10 mouse cellular contexts compared by ENCODE assay signal in the genomic region with DNA sequence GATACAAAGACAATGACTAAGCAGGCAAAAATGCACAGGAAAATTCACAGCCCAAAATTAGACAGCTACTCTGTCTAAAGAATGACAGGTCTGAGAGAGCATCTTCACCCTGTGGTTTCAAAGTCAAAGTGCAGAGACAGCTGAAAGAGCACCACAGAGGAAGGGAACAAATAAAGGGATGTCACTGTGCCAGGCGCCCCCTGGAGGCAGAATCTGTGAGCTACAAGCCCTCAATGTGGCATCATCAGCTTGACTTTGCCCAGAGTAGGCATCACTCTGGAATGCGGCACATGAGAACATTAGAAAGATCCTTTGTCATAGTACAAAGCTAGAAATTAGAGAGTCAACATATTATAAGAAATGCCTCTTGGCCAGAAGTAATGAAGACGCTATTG. TPM values are rescaled to one million over a fixed set of nuclear protein-coding genes. Genes with fewer than 3 reads are reported as not detected.
A peak's percentile ranks its signal among the peaks of the same experiment; 100 is the strongest.
DNase-seq lines count a peak whose midpoint lies in the region; ATAC-seq and TF ChIP-seq lines count a peak whose summit lies in the region.
"Had no signal": no experiment of that assay in that cellular context is flagged by ENCODE, and none has a peak within 500 bp of the region (broad histone marks: within the 10 kb centered on the region; RNA-seq: fewer than 3 reads in every experiment).

No protein-coding gene starts in this region.

- intact Hi-C loops in left cerebral cortex, postnatal 14 days (cut with DNase I) = no loop called here

- WGBS in heart, embryonic 15.5 days = 62% methylated on average over 3 of the region's 3 CpGs

- TF ChIP-seq CTCF in G1E (IDR thresholded peaks at IDR 0.05; ENCODE audit: low read depth, low read length) = peak; percentile 59
- peak; percentile 44 for TF ChIP-seq CTCF in cortical plate, adult 2 months (IDR thresholded peaks at IDR 0.05; ENCODE audit: extremely low read depth, insufficient read depth, low read length)

- no peaks in the 10 kb centered on the region for H3K36me3 ChIP-seq in heart, embryonic 15.5 days
- peaks cover 53% of the 10 kb centered on the region for H3K36me3 ChIP-seq in G1E (replicated peaks)
- H3K36me3 ChIP-seq: stomach, embryonic 15.5 days had no signal

- no peak for TF ChIP-seq POLR2A in cortical plate, adult 2 months (IDR thresholded peaks at IDR 0.05; ENCODE audit: extremely low read depth, insufficient read depth, low read length)

- ATAC-seq in heart, embryonic 15.5 days (replicated peaks; ENCODE audit: insufficient number of reproducible peaks, insufficient read depth, low FRiP score, low read depth) = 0 out of 2 replicates have a peak, but pooled peaks have one; percentile 27
- peak; percentile 34; the same call in 1 of the 2 replicates for ATAC-seq in G1E (ENCODE audit: extremely low read depth, insufficient number of reproducible peaks, low FRiP score, poor library complexity, severe bottlenecking)

- no peak overlapping the region for H3K27ac ChIP-seq in heart, embryonic 15.5 days
- H3K27ac ChIP-seq in cortical plate, adult 2 months (ENCODE audit: insufficient read depth, low read length) = no peak overlapping the region
- H3K27ac ChIP-seq: limb, embryonic 13.5 days; stomach, embryonic 15.5 days had no signal

- H3K4me3 ChIP-seq in heart, embryonic 15.5 days = no peak overlapping the region
- no peak overlapping the region for H3K4me3 ChIP-seq in G1E (ENCODE audit: low read depth, low read length)
- no peak overlapping the region for H3K4me3 ChIP-seq in cortical plate, adult 2 months (ENCODE audit: insufficient read depth, low read length)
- H3K4me3 ChIP-seq: limb, embryonic 13.5 days; stomach, embryonic 15.5 days had no signal

- no peak overlapping the region for H3K9ac ChIP-seq in heart, embryonic 15.5 days
- H3K9ac ChIP-seq: limb, embryonic 13.5 days; stomach, embryonic 15.5 days had no signal

- H3K4me2 ChIP-seq in heart, embryonic 15.5 days = no peak overlapping the region
- H3K4me2 ChIP-seq: limb, embryonic 13.5 days; stomach, embryonic 15.5 days had no signal

- DNase-seq in heart, adult 9 months (ENCODE audit: low spot score in 2 of 2) = no peak
- DNase-seq in 416B (ENCODE audit: low read depth) (peak; percentile 46), G1E (ENCODE audit: low spot score) (no peak)
- DNase-seq in left cerebral cortex, postnatal 14 days (ENCODE audit: low spot score in 2 of 2) = peak; percentile 26 to 33
- peak; percentile 26 for DNase-seq in right cerebral cortex, postnatal 4 days
- no peak for DNase-seq in yolk sac, embryonic 10.5 days (ENCODE audit: low spot score)

- H3K9me3 ChIP-seq in heart, embryonic 15.5 days (replicated peaks) = 0 out of 2 replicates have a peak, but pooled peaks cover 3% of the 10 kb centered on the region
- no peaks in the 10 kb centered on the region for H3K9me3 ChIP-seq in G1E (replicated peaks)
- H3K9me3 ChIP-seq: stomach, embryonic 15.5 days had no signal

- H3K27me3 ChIP-seq in heart, embryonic 15.5 days = no peaks in the 10 kb centered on the region
- no peaks in the 10 kb centered on the region for H3K27me3 ChIP-seq in G1E (ENCODE audit: insufficient read depth, low read length)
- H3K27me3 ChIP-seq: limb, embryonic 13.5 days; stomach, embryonic 15.5 days had no signal

- peaks cover 2% of the 10 kb centered on the region for H3K4me1 ChIP-seq in heart, embryonic 15.5 days (replicated peaks)
- H3K4me1 ChIP-seq in G1E (ENCODE audit: insufficient read depth, low read depth, low read length) = no peaks in the 10 kb centered on the region
- H3K4me1 ChIP-seq in cortical plate, adult 2 months (ENCODE audit: control insufficient read depth, insufficient read depth, low read length) = no peaks in the 10 kb centered on the region
- H3K4me1 ChIP-seq: limb, embryonic 13.5 days; stomach, embryonic 15.5 days had no signal

RNA-seq across cellular contexts. Expression of a gene that starts 49.3 kb away (rescaled TPM):
- 88.2 and 103 TPM in 2 replicates for polyA plus RNA-seq in heart, embryonic 15.5 days (2015; fragmentation: Nextera tagmentation; extraction: Ambion mirVana)
- total RNA-seq in G1E (2014; fragmentation: Nextera tagmentation) = 29.6 and 35.7 TPM in 2 replicates
- 62.8 and 73.1 TPM in 2 replicates for total RNA-seq in G1E (2017)
- polyA plus RNA-seq in G1E (2012) = 48.4 and 65.3 TPM in 2 replicates
- polyA plus RNA-seq in cortical plate, adult 2 months (2012; rRNA removed) = 19.3 and 19.5 TPM in 2 replicates
- 10 to 100 TPM; 13.4 to 15.7 TPM for total RNA-seq in left cerebral cortex, postnatal 14 days (2021)

Comparison
In these comparisons a context has a peak if more than half of its experiments do, and no peak if none do; other contexts are left out.
1. DNase-seq: peak in 416B (single experiment), left cerebral cortex, postnatal 14 days (2 of 2) and right cerebral cortex, postnatal 4 days (single experiment); none in heart, adult 9 months (0 of 2), G1E (single experiment) and yolk sac, embryonic 10.5 days (single experiment).